Mouse (Mus musculus): Measurements from ENCODE around the gene Clk2. TPM values are rescaled to one million over a fixed set of nuclear protein-coding genes. Genes with fewer than 3 reads are reported as not detected.

Gene Clk2
- polyA plus RNA-seq, 1 experiment: 22.2 TPM

- TF ChIP-seq MYOD1 (IDR thresholded peaks at IDR 0.05; ENCODE audit: control insufficient read depth in 1 of 3, insufficient read length in 2 of 3, low read depth in 2 of 3) (no peak), POLR2AphosphoS2 (IDR thresholded peaks at IDR 0.05; ENCODE audit: insufficient read length, low read depth) (no peak), CEBPB (IDR thresholded peaks at IDR 0.05; ENCODE audit: insufficient read depth, poor library complexity, severe bottlenecking) (no peak), E2F4 (IDR thresholded peaks at IDR 0.05; ENCODE audit: insufficient read depth) (no peak), SRF (IDR thresholded peaks at IDR 0.05; ENCODE audit: control insufficient read depth, insufficient read length, low read depth) (no peak), TCF12 (IDR thresholded peaks at IDR 0.05; ENCODE audit: insufficient read depth, poor library complexity, severe bottlenecking) (no peak), MYOG (IDR thresholded peaks at IDR 0.05; ENCODE audit: control insufficient read depth in 1 of 3, insufficient read depth in 1 of 3, insufficient read length in 2 of 3, low read depth in 2 of 3) (no peak)
- no peak overlapping the region for H3K4me3 ChIP-seq
- H3K36me3 ChIP-seq (ENCODE audit: control insufficient read depth, insufficient read depth): no peaks in the 10 kb centered on the region
- H3K79me2 ChIP-seq (ENCODE audit: control insufficient read depth, insufficient read depth): no peaks in the 10 kb centered on the region
- no peak overlapping the region for H3K4me2 ChIP-seq (ENCODE audit: low read depth)
- H3ac ChIP-seq (ENCODE audit: control insufficient read depth, insufficient read length): no peak overlapping the region
- H3K27me3 ChIP-seq (ENCODE audit: control insufficient read depth, insufficient read depth, insufficient read length): no peaks in the 10 kb centered on the region
These were observed 22.6 kb downstream of the Clk2 start for GRCm38 (mm10) chr3:89187197-89187596.

DNA sequence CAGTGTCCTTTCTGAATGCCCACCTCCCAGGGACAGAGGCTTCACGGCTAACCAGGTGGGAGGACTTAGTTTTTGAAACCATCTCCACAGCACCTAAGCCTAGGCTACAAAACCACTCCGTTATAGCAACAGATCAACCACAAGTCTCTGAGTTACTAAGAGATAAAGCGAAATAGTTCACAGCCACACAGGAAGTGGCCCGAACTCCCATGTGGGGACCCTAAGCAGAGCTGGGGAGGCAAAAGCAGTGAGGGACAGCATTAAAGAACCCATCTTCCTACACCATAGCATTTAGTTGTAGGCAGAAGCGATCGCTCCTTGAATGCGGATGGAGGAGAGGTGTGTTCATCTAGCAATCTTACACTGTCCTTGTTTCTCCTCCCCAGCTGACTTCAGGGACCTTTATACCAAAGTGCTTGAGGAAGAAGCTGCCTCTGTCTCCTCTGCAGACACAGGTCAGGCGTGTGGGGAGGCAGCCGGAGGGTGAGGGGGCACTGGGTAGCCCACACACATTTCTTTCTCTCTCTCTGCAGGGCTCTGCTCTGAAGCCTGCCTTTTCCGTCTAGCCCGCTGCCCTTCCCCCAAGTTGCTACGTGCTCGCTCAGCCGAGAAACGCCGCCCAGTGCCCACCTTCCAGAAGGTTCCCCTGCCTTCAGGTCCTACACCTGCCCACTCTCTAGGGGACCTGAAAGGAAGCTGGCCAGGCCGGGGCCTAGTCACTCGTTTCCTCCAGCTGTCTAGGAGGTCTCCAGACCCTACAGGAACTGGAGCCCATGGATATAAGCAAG, 23.3 kb downstream of the Clk2 start:
- H3K4me3 ChIP-seq: no peak overlapping the region
- H3K4me2 ChIP-seq (ENCODE audit: low read depth): no peak overlapping the region
- no peak for TF ChIP-seq CEBPB (IDR thresholded peaks at IDR 0.05; ENCODE audit: insufficient read depth, poor library complexity, severe bottlenecking)
- no peak for TF ChIP-seq SRF (IDR thresholded peaks at IDR 0.05; ENCODE audit: control insufficient read depth, insufficient read length, low read depth)
- TF ChIP-seq MYOG (IDR thresholded peaks at IDR 0.05; ENCODE audit: control insufficient read depth in 1 of 3, insufficient read depth in 1 of 3, insufficient read length in 2 of 3, low read depth in 2 of 3): no peak
- TF ChIP-seq REST (IDR thresholded peaks at IDR 0.05; ENCODE audit: insufficient read depth, insufficient read length): no peak
- TF ChIP-seq POLR2AphosphoS2 (IDR thresholded peaks at IDR 0.05; ENCODE audit: insufficient read length, low read depth): no peak
- TF ChIP-seq MYOD1 (IDR thresholded peaks at IDR 0.05; ENCODE audit: control insufficient read depth in 1 of 3, insufficient read length in 2 of 3, low read depth in 2 of 3): no peak
- TF ChIP-seq TCF12 (IDR thresholded peaks at IDR 0.05; ENCODE audit: insufficient read depth, poor library complexity, severe bottlenecking): no peak
- no peak for TF ChIP-seq USF1 (IDR thresholded peaks at IDR 0.05; ENCODE audit: low read depth)
- no peak for TF ChIP-seq MAX (IDR thresholded peaks at IDR 0.05; ENCODE audit: low read depth)
- no peak for TF ChIP-seq TCF3 (IDR thresholded peaks at IDR 0.05; ENCODE audit: insufficient read length, low read depth)
- TF ChIP-seq POLR2A (IDR thresholded peaks at IDR 0.05; ENCODE audit: insufficient read length, low read depth): no peak
- TF ChIP-seq E2F4 (IDR thresholded peaks at IDR 0.05; ENCODE audit: insufficient read depth): no peak

DNA sequence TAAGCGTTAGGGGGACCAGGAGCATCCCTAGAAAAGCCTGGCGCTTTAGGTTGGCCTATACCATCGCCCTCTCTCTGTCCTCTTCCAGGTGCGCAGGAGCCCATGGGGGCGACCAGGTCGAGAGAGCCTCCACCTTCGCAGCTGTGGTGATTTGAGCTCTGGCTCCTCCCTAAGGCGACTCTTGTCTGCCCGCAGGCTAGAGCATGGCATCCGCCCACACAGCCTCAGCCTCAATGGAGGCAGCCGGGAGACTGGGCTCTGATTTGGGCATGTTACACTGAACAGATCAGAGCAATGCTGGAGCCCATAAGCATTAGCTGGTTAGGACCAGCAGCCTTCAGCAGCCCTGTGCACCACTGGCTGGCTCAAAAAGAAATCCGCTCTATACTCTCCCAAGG, 23.9 kb downstream of the Clk2 start:
- Histone ChIP-seq H3ac (ENCODE audit: control insufficient read depth, insufficient read length) (no peak overlapping the region), H3K4me2 (ENCODE audit: low read depth) (no peak overlapping the region), H3K36me3 (ENCODE audit: control insufficient read depth, insufficient read depth) (no peaks in the 10 kb centered on the region), H3K79me2 (ENCODE audit: control insufficient read depth, insufficient read depth) (no peaks in the 10 kb centered on the region), H3K4me3 (no peak overlapping the region), H3K27me3 (ENCODE audit: control insufficient read depth, insufficient read depth, insufficient read length) (no peaks in the 10 kb centered on the region)
- TF ChIP-seq MAX (IDR thresholded peaks at IDR 0.05; ENCODE audit: low read depth): no peak
- no peak for TF ChIP-seq POLR2A (IDR thresholded peaks at IDR 0.05; ENCODE audit: insufficient read length, low read depth)
- TF ChIP-seq POLR2AphosphoS2 (IDR thresholded peaks at IDR 0.05; ENCODE audit: insufficient read length, low read depth): no peak
- no peak for TF ChIP-seq TCF12 (IDR thresholded peaks at IDR 0.05; ENCODE audit: insufficient read depth, poor library complexity, severe bottlenecking)
- TF ChIP-seq E2F4 (IDR thresholded peaks at IDR 0.05; ENCODE audit: insufficient read depth): no peak

More for the DNA sequence above, 23.3 kb downstream of the Clk2 start:
- H3K27me3 ChIP-seq (ENCODE audit: control insufficient read depth, insufficient read depth, insufficient read length): no peaks in the 10 kb centered on the region
- H3K79me2 ChIP-seq (ENCODE audit: control insufficient read depth, insufficient read depth): no peaks in the 10 kb centered on the region
- H3K36me3 ChIP-seq (ENCODE audit: control insufficient read depth, insufficient read depth): no peaks in the 10 kb centered on the region
- H3ac ChIP-seq (ENCODE audit: control insufficient read depth, insufficient read length): no peak overlapping the region

DNA sequence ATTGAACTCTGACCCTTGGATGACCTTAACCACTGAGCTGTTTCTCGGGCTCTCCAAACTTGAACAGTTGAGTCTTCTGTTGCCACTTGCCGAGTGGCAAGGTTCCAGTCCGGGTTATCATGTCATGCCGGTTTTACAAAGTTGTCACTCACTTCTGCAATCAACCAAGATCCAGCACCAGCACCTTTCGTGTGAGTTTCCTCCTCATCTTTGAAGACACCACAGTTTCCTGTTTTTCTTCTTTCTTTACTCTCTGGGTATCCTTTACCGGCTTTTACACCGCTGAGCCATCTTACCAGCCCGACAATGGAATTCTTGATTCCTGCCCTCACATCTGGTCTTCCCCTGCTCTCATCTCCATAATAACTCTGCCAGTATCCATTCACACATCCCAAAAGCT, 25.8 kb downstream of the Clk2 start:
- no peak for TF ChIP-seq MYOD1 (IDR thresholded peaks at IDR 0.05; ENCODE audit: control insufficient read depth in 1 of 3, insufficient read length in 2 of 3, low read depth in 2 of 3)
- TF ChIP-seq TCF12 (IDR thresholded peaks at IDR 0.05; ENCODE audit: insufficient read depth, poor library complexity, severe bottlenecking): no peak
- no peak for TF ChIP-seq E2F4 (IDR thresholded peaks at IDR 0.05; ENCODE audit: insufficient read depth)
- no peak for TF ChIP-seq REST (IDR thresholded peaks at IDR 0.05; ENCODE audit: insufficient read depth, insufficient read length)
- no peak overlapping the region for H3K4me3 ChIP-seq

DNA sequence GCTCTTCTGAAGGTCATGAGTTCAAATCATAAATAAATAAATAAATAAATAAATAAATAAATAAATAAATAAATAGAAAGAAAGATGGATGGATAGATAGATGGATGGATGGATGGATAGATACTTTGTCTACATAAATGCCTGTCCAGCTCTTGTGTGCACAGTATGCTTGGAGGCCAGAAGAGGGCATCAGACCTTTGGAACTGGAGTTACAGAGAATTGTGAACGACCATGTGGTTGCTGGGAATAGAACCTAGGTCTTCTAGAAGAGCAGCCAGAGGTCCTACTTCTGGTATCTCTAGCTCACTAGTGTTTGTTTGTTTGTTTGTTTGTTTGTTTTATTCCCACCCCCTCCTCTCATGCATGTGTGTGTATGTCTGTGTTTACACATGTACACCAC, 28.8 kb downstream of the Clk2 start:
- H3ac ChIP-seq (ENCODE audit: control insufficient read depth, insufficient read length): no peak overlapping the region
- no peaks in the 10 kb centered on the region for H3K27me3 ChIP-seq (ENCODE audit: control insufficient read depth, insufficient read depth, insufficient read length)
- no peak overlapping the region for H3K4me2 ChIP-seq (ENCODE audit: low read depth)
- TF ChIP-seq REST (IDR thresholded peaks at IDR 0.05; ENCODE audit: insufficient read depth, insufficient read length) (no peak), CEBPB (IDR thresholded peaks at IDR 0.05; ENCODE audit: insufficient read depth, poor library complexity, severe bottlenecking) (no peak), SRF (IDR thresholded peaks at IDR 0.05; ENCODE audit: control insufficient read depth, insufficient read length, low read depth) (no peak), E2F4 (IDR thresholded peaks at IDR 0.05; ENCODE audit: insufficient read depth) (no peak), MYOD1 (IDR thresholded peaks at IDR 0.05; ENCODE audit: control insufficient read depth in 1 of 3, insufficient read length in 2 of 3, low read depth in 2 of 3) (no peak), MAX (IDR thresholded peaks at IDR 0.05; ENCODE audit: low read depth) (no peak), POLR2AphosphoS2 (IDR thresholded peaks at IDR 0.05; ENCODE audit: insufficient read length, low read depth) (no peak), TCF3 (IDR thresholded peaks at IDR 0.05; ENCODE audit: insufficient read length, low read depth) (no peak), POLR2A (IDR thresholded peaks at IDR 0.05; ENCODE audit: insufficient read length, low read depth) (no peak), MYOG (IDR thresholded peaks at IDR 0.05; ENCODE audit: control insufficient read depth in 1 of 3, insufficient read depth in 1 of 3, insufficient read length in 2 of 3, low read depth in 2 of 3) (no peak), TCF12 (IDR thresholded peaks at IDR 0.05; ENCODE audit: insufficient read depth, poor library complexity, severe bottlenecking) (no peak), USF1 (IDR thresholded peaks at IDR 0.05; ENCODE audit: low read depth) (no peak)
- H3K36me3 ChIP-seq (ENCODE audit: control insufficient read depth, insufficient read depth): no peaks in the 10 kb centered on the region
- no peaks in the 10 kb centered on the region for H3K79me2 ChIP-seq (ENCODE audit: control insufficient read depth, insufficient read depth)
- H3K4me3 ChIP-seq: no peak overlapping the region

More for the DNA sequence above, 25.8 kb downstream of the Clk2 start:
- Histone ChIP-seq H3K4me2 (ENCODE audit: low read depth) (no peak overlapping the region), H3K79me2 (ENCODE audit: control insufficient read depth, insufficient read depth) (no peaks in the 10 kb centered on the region), H3ac (ENCODE audit: control insufficient read depth, insufficient read length) (no peak overlapping the region), H3K27me3 (ENCODE audit: control insufficient read depth, insufficient read depth, insufficient read length) (no peaks in the 10 kb centered on the region), H3K36me3 (ENCODE audit: control insufficient read depth, insufficient read depth) (no peaks in the 10 kb centered on the region)

All from myocyte (in vitro differentiated cells).